Mouse (Mus musculus) layer of hippocampus, postnatal 25 days (tissue): ENCODE results near the gene Ap3b2. TPM values are rescaled to one million over a fixed set of nuclear protein-coding genes. Genes with fewer than 3 reads are reported as not detected.
A peak's percentile ranks its signal among the peaks of the same experiment; 100 is the strongest.
"Not testable (repeated sequence)": the region's sequence is repeated elsewhere in the genome, so short reads cannot be mapped to it uniquely, and the experiment has no call there.

Experiments
- DNase-seq, 2 experiments: peaks; one replicate each; pipeline ENCODE4 v3.0.0; 2022; ENCODE audit warnings: mixed read lengths in 2 of 2, low spot score in 1 of 2; ENCODE audit errors: extremely low spot score in 1 of 2
- total RNA-seq, 2 experiments: library from RNA; stranded (reverse); gene quantifications; 2 replicates each; pipeline ENCODE4 v1.2.3; 2021

Gene Ap3b2
- total RNA-seq, 2 experiments from 2014 or later = 161 to 171 TPM

DNA sequence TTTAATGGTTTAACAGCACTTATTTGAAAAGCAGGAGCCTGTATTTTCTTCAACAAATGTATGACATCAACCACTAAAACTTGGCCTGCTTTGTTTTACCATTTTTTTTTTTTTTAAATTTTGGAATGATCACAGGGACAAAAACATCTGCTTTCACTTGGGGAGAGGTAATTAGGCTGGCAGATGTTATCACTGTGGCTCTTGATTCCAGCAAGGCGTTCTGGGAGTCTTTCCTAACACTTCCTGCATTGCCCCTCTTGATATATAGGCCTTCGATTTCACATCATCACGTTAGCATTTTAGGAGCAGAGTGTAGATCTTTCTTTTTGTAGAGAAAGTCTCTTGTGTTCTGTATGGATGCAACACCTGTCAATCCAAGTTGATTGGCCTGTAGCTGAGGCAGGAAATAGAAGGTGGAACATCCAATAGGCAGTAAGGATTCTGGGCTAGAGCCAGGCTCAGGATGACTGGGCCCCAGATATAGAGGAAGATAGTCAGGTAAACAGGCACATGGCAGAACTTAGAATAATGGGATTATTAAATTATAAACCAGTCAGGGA is 14.1 kb downstream of the Ap3b2 start:
- no peak for DNase-seq

DNA sequence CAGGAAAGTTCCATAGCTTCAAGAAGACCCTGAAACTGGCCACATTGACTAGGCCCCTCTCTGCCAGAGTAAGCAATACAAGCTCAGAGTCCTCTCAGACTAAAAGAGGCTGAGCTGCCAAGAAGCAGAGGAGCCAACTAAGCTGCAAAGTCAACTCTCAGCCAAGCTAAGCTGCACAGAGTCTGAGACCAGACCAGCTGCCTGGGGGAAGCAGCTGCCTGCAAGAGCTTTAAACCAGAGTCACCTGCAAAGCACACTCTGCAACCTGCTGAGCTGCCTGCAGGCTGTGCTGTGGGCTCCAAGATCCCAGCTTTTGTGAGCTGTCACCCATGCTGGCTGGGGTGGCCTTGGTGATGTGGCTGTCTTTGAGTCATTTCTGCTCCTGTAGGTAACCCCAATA is 15.5 kb downstream of the Ap3b2 start:
- not testable (repeated sequence) for DNase-seq

DNA sequence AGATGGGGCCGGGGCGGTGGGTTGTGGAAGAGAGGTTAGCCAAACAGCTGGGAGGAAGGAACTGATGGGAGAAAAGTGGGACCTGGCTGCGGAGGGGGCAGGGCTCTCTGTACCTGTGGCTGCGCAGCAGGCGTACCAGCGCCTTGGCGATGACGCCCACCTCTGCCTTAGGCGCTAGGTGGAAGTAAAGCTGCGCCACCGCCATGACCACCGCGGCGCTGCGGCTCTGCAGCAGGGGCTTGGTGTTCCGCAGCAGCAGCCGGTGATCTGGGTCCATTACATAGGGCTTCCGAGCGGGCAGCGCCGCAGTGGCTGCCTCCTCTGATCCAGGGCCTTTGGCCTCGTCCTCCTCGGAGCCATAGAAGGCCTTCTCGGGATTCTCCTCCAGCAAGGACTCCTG is 16.9 kb downstream of the Ap3b2 start:
- DNase-seq = no peak

DNA sequence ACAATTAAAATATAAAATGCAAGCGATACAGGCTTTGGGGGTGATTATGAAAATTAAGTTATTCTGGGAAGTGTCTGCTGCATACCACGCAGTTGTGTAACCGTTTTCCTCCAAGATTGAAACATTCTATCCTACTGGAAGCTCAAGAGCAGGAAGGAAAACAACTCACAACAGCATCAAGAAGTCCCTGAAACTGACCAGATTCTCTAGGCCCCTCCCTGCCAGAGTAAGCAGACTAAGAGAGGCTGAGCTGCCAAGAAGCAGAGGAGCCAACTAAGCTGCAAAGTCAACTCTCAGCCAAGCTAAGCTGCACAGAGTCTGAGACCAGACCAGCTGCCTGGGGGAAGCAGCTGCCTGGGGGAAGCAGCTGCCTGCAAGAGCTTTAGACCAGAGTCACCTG is 18.5 kb downstream of the Ap3b2 start:
- DNase-seq = peak in 1 of 2 experiments; percentile 19

DNA sequence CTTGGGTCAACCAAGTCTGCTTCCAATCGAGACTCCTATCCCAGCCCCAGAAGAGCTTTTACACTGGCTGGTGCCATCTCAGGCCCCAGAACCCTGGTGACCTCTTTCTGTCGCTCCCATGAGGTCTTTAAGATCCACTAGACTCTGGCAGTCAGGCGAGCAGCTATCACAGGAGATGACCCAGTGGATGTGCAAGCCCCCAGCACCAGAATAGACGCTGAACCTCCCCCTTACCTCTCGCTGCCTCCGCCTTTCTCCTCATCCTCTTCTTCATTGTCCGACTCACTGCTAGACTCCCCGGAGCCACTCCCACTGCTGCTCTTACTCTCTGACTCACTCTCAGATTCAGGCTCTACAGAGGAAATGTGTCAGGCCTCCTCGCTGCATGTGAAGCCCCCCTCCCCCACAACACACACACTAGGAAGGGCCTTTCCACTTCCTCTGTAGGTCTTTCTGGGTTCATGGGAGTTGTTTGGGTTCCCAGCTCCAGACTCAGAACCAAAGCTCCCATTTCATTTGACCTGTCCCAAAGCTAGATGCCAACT is 28.7 kb downstream of the Ap3b2 start:
- DNase-seq = peak in 1 of 2 experiments; percentile 4

DNA sequence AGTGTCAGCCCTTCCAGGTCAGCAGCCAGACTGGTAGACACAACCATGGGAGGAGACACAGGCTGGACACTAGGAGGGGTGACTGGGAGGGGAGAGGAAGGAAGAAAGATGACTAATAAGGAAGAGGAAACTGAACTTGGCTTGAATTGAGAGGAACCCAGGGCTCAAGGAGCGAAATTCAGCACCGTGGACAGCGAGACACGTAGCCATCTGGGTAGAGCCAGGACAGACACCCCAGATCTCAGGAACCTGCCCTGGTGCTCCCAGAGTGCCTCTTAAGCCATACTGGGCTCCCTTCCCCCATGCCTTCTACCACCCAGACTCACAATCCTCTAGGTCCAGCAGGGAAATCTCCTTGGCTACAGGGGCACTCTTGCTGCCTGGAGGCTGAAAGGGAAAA is 29.6 kb downstream of the Ap3b2 start:
- DNase-seq = no peak

DNA sequence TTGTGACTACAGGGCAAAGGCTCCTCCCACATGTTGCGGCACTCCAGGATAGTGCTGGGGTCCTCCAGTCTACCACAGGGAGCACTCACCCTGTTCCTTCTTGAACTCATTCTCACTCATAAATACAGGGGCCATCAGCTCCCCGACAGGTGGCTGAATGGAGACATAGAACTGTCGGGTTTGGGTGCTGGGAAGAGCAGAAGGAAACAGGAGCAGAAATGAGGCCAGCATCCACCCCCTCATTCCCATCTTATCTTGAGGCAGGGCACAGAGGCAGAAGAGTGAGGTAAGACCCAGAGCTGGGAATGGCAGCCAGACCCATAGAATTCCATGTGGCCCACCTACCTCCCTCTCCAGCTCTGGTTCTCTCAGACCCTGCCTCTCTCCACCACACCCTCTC is 30.9 kb downstream of the Ap3b2 start:
- no peak for DNase-seq

DNA sequence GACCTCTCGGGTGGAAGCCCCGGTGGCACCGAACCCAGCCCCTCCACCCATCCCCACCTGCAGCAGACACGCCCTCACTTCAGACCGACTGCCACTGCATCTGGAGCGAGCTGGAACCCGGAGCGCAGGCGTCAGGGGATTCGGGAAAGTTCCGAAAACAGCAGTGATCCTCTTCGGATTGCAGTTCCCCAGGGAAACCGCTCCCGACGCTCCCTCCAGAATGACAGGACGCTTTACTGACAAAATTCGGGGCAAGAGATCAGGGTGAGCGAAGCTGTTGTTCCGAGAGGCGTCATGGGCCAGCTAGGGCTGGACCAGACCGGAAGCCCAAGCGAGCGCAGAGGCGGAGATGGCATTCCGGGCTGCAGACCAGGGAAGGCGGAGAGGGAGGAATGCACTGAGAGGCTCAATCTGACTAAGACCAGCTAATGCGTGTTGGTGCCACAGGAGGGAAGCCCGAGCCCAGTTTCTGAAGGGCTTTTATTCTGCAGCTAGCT is 38.5 kb downstream of the Ap3b2 start, which contains the start of gene Cpeb1:
Gene Cpeb1, minus strand, starts transcription at position 311 of the 497 bp plus-strand sequence.
- peak; percentile 44 to 51 for DNase-seq

DNA sequence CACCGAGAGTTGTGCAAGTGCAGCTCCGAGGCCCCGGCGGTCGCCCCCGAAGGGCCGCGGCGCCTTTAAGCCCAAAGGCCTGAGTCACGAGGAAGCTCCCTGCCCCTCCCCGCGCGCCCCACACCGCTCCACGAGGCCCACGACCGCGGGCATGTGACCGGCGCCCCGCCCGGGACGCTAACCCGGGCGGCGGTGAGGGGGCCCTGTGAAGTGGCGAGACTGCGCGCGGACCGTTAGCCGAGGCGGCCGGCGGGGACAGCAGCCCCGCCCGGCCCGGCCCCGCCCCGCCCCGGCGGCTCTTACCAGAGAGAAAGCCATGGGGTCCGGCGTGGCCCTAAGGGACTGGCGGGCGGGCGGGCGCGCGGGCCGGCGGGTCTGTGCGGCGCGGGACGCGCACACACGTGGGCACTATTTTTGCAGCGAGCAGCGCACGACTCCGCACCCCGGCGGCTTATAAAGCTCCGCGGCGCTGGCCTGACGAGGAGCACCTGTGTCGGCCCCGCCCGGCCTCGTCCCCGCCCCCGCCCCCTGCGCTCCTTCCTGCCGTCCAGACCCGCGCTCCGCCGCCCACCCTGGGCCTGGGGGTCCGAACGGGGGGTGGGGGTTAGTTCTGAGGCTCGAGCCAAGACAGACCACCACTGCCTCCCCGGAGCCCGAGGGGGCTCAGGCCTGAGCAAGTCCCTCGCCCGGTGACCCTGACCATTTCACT is 39.2 kb downstream of the Ap3b2 start:
- DNase-seq = peak; percentile 57

DNA sequence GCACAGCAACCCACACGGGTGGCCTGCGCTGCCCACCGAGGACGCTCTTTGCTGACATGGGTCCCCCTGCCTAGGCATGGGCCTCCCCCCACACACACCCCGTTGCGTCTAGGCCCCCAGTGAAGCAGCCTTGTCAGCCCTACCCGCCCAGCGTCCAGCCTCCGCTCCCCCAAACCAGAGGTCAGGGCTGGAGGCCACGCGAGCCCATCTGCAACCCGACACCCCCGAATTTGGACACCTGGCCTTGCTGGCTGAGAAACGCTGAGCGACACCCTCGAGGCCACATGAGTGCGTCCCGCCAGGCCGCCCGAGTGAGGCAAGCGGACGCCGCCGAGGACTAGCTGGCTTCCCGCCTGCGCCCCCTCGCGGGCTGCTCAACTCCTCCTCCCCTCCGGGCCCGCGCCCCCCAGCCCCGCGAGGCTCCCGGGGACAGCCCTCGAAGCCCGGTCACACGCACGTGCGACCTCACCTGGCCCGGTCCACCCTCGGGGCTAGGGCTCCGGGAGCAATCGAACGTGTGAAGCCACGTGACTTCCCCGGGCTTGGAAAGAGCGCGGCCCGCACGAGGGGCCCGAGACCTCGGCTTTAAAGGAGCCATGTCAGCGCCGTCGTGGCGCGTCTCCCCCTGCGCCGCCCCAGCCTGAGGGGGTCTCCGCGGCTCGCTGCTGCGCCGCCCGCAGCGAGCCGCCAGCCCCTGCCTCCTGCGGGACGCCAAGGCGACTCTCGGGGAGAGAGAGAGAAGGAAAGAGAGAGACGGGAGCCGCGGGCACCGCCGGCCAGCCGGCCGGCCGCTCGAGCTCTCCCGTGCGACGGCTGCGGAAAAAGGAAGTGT is 40.1 kb downstream of the Ap3b2 start:
- peak; percentile 35 to 40 for DNase-seq

DNA sequence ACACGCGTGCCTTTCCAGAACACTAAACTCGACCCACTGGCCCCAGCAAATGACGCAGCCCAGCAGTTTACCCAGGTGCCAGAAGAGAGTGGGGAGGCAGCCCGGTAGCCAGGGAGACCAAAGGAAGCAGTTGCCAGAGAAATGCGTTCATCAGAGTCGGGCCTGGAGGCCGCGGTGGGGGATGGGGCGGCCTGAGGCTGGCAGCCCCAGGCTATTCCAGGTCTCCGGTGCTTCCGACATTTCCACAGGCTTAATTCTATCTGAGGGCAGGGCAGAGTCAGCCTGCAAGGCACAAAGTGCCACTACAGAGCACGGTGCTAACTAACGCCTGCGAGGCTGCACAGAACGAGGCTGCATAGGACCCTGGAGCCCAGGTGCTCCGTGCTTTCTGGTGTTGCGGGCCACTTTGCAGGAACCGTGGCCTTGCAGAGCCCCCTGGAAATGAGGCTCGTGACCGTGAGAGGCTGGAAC is 40.7 kb downstream of the Ap3b2 start:
- DNase-seq = no peak

Other genes with a start within 250 kb of the Ap3b2 start
- 100 to 1,000 TPM; 560 to 614 TPM for gene Rps17, start 148.7 kb downstream of the Ap3b2 start, total RNA-seq
- 10 to 100 TPM; 81.6 to 96.0 TPM for gene Cpeb1, start 38.5 kb downstream of the Ap3b2 start, total RNA-seq
- not detected for gene BC048679, start 4.4 kb upstream of the Ap3b2 start, total RNA-seq
- gene Fsd2, start 73.0 kb upstream of the Ap3b2 start, total RNA-seq = under 1 TPM; 0.23 to 0.34 TPM
- gene Whamm, start 77.3 kb upstream of the Ap3b2 start, total RNA-seq = 10 to 100 TPM; 14.4 to 20.3 TPM
- gene Homer2, start 213.6 kb upstream of the Ap3b2 start, total RNA-seq = 10 to 100 TPM; 82.2 to 99.1 TPM